Mouse (Mus musculus) layer of hippocampus, adult 8-10 months (tissue): ENCODE measurements around the gene Kidins220. TPM values are rescaled to one million over a fixed set of nuclear protein-coding genes. Genes with fewer than 3 reads are reported as not detected.

Source experiments
- DNase-seq, 2 experiments: peaks; one replicate each; pipeline ENCODE4 v3.0.0; 2022; ENCODE audit warnings: low spot score in 2 of 2
- total RNA-seq, 4 experiments: library from RNA; stranded (reverse); gene quantifications; 2 replicates each; pipeline ENCODE4 v1.2.4; 2022

The Kidins220 gene
- total RNA-seq, 4 experiments from 2014 or later = 331 to 351 (median 339) TPM

- DNase-seq = no peak
These were observed 114.7 kb downstream of the Kidins220 start for GRCm38 (mm10) chr12:25089433-25089832.

- DNase-seq = peak; percentile 80 to 93
These were observed 117.4 kb downstream of the Kidins220 start for GRCm38 (mm10) chr12:25092027-25092704.

- no peak for DNase-seq
These were observed 118.1 kb downstream of the Kidins220 start for GRCm38 (mm10) chr12:25092751-25093211.

- DNase-seq = no peak
These were observed 118.6 kb downstream of the Kidins220 start for GRCm38 (mm10) chr12:25093241-25093774.

GRCm38 (mm10) chr12:25094621-25095521, 120.1 kb downstream of the Kidins220 start:
- peak in 1 of 2 experiments; percentile 40 for DNase-seq

GRCm38 (mm10) chr12:25095538-25095937, 120.8 kb downstream of the Kidins220 start:
- DNase-seq = no peak

GRCm38 (mm10) chr12:25095974-25096639, 121.4 kb downstream of the Kidins220 start:
- DNase-seq = peak; percentile 97

GRCm38 (mm10) chr12:25096640-25097051, 121.9 kb downstream of the Kidins220 start:
- no peak for DNase-seq

- DNase-seq = no peak
These were observed 122.2 kb downstream of the Kidins220 start, which contains the start of gene Id2 for GRCm38 (mm10) chr12:25097052-25097209. Id2 (minus strand) TSS chr12:25097140.

- peak in 1 of 2 experiments; percentile 59 for DNase-seq
These were observed 122.8 kb downstream of the Kidins220 start for GRCm38 (mm10) chr12:25097210-25098160.

GRCm38 (mm10) chr12:25098161-25098550, 123.4 kb downstream of the Kidins220 start:
- peak in 1 of 2 experiments; percentile 19 for DNase-seq

GRCm38 (mm10) chr12:25098561-25099312, 124.0 kb downstream of the Kidins220 start:
- DNase-seq = peak; percentile 86 to 88

GRCm38 (mm10) chr12:25099313-25099562, 124.5 kb downstream of the Kidins220 start:
- no peak for DNase-seq

- no peak for DNase-seq
These were observed 125.1 kb downstream of the Kidins220 start for GRCm38 (mm10) chr12:25099563-25100408.

- peak; percentile 60 to 72 for DNase-seq
These were observed 125.9 kb downstream of the Kidins220 start for GRCm38 (mm10) chr12:25100411-25101217.

- DNase-seq = no peak
These were observed 126.7 kb downstream of the Kidins220 start for GRCm38 (mm10) chr12:25101389-25101788.

- no peak for DNase-seq
These were observed 129.2 kb downstream of the Kidins220 start for GRCm38 (mm10) chr12:25103911-25104310.

GRCm38 (mm10) chr12:25104541-25104940, 129.8 kb downstream of the Kidins220 start:
- DNase-seq = no peak
